Mouse (Mus musculus) c-Kit-positive CD71-positive TER-119-negative erythroid progenitor cells, embryonic 14.5 days (primary cell): ENCODE data around the gene Smurf2.
"Not testable (repeated sequence)": the region's sequence is repeated elsewhere in the genome, so short reads cannot be mapped to it uniquely, and the experiment has no call there.

Experiments
- DNase-seq: peaks from one replicate; pipeline ENCODE4 v3.0.0-alpha.2; 2013; ENCODE audit warnings: low read depth

Gene Smurf2

GRCm38 (mm10) chr11:106812410-106813136 is 107.9 kb downstream of the Smurf2 start:
- DNase-seq = no peak

GRCm38 (mm10) chr11:106807442-106807841 is 113.1 kb downstream of the Smurf2 start:
- DNase-seq = not testable (repeated sequence)

- no peak for DNase-seq
Measured at GRCm38 (mm10) chr11:106802069-106802627, 118.4 kb downstream of the Smurf2 start.

- no peak for DNase-seq
Measured at GRCm38 (mm10) chr11:106795679-106796078, 124.8 kb downstream of the Smurf2 start.

GRCm38 (mm10) chr11:106793846-106794245 is 126.7 kb downstream of the Smurf2 start:
- DNase-seq = no peak

- no peak for DNase-seq
Measured at GRCm38 (mm10) chr11:106789649-106790048, 130.9 kb downstream of the Smurf2 start.

GRCm38 (mm10) chr11:106788775-106789459 is 131.6 kb downstream of the Smurf2 start, which contains the start of the genes Ddx5 and Cep95:
Gene Ddx5, minus strand, starts transcription at chr11:106789185.
Gene Cep95, plus strand, starts transcription at chr11:106789252.
- peak; percentile 95 for DNase-seq

- peak; percentile 89 for DNase-seq
Measured at GRCm38 (mm10) chr11:106788026-106788774, 132.3 kb downstream of the Smurf2 start.

- no peak for DNase-seq
Measured at GRCm38 (mm10) chr11:106787131-106788025, 133.1 kb downstream of the Smurf2 start.

GRCm38 (mm10) chr11:106785043-106785442 is 135.5 kb downstream of the Smurf2 start:
- no peak for DNase-seq

GRCm38 (mm10) chr11:106784476-106784875 is 136.0 kb downstream of the Smurf2 start:
- no peak for DNase-seq

GRCm38 (mm10) chr11:106782841-106783764 is 137.4 kb downstream of the Smurf2 start:
- DNase-seq = no peak

- not testable (repeated sequence) for DNase-seq
Measured at GRCm38 (mm10) chr11:106782271-106782670, 138.2 kb downstream of the Smurf2 start.

- no peak for DNase-seq
Measured at GRCm38 (mm10) chr11:106780590-106781220, 139.8 kb downstream of the Smurf2 start.

GRCm38 (mm10) chr11:106780089-106780425 is 140.5 kb downstream of the Smurf2 start:
- no peak for DNase-seq

GRCm38 (mm10) chr11:106779388-106780088 is 141.0 kb downstream of the Smurf2 start, which contains the start of gene Polg2:
Gene Polg2, minus strand, starts transcription at chr11:106779537.
- DNase-seq = peak; percentile 90

GRCm38 (mm10) chr11:106778589-106779387 is 141.7 kb downstream of the Smurf2 start:
- DNase-seq = no peak

- no peak for DNase-seq
Measured at GRCm38 (mm10) chr11:106778132-106778531, 142.4 kb downstream of the Smurf2 start.
